Mouse (Mus musculus) heart, postnatal 0 days (tissue): ENCODE data around the gene Clcnka.

Source experiments
- CTCF ChIP-seq: IDR thresholded peaks from 2 replicates; pipeline ENCODE4 v1.5.1; 2016; ENCODE audit warnings: antibody characterized with exemption, control low read depth, low read depth
- EP300 ChIP-seq: IDR thresholded peaks from 2 replicates; pipeline ENCODE4 v1.6.1; 2016; ENCODE audit warnings: antibody characterized with exemption, low read depth

- no peak for TF ChIP-seq CTCF
- no peak for TF ChIP-seq EP300
Measured at GRCm38 (mm10) chr4:141335263-141335796, 63.2 kb downstream of the Clcnka start.
